Mouse (Mus musculus) telencephalon, adult 2 months (tissue): ENCODE data around the gene Gm19410.

ENCODE experiments used
- DNase-seq: peaks from one replicate; pipeline ENCODE4 v3.0.0-alpha.2; 2011; ENCODE audit warnings: low read depth, low spot score

Gm19410 gene

DNA sequence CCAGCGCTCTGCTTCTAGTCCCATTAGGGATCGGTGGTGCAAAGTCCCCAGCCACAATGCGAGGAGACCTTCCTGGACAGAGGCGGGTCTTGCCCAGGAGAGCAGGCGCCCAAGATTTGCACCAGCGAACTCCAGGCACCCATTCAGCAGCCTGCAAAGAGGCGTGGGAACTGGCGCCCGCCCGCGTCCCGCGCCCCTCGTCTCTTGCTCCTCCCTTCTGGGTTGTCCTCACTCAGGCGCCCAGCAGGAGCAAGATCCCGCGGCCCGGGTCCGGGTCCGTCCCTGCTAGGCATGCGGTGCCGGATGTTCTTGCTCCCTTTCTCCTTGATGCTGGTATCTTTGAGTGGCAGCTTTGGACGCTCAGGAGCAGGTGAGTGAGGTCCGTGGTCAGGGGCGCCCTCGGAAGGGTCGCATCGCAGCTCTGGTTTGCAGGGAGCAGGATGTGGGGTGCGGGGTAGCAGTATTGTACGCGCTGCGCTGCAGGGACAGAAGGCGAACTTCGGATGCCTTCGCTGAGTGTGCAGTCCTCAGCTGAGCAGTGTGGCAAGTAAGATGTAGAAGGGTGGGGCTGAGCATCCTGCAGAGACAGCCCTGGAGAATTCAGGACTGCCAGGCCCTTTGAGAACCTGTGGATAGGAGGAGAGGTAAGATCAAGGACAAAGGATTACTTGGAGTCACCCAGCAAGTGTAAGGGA is at the start of gene Gm19410:
TSS of gene Gm19410 (plus strand) at position 292 of the 695 bp plus-strand sequence.
- DNase-seq: no peak

DNA sequence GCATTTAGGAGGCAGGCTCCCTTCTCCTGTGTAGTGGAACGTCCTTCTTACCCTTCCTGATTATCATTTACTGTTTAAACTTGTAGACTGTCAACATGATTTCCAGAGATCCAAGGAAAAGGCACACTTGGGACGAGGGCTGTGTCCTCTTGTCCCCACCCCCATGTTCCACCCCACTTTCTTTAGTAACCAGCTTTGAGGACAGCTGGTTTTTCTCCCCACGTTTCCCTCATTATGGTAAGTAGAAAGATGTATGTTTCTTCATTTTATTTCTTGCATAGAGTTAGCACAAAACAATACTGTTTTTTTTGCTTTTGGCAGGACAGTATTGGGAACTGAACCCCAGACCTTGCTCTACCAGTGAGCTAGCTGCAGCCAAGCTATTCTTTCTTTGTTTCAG is 34.8 kb upstream of the Gm19410 start:
- DNase-seq: no peak

DNA sequence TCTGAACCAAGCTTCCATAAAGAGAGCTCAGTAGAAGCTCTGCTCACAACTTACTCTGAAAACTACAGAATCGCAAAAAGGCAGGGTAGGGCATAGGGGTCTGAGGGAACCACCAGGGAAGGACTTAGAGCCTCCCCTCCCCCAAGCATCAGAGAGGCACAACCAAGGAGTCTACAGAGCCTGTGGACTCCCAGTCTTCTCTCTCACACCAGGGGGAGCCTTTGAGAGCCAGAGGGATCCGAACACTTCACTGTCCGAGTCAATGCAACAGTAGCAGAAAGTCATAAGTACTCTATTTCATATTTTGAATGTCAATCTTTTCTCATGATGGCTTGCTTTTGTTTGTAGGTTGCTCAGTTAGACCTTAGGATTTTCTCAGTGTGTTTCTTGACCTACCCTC is 30.2 kb upstream of the Gm19410 start:
- no peak for DNase-seq

DNA sequence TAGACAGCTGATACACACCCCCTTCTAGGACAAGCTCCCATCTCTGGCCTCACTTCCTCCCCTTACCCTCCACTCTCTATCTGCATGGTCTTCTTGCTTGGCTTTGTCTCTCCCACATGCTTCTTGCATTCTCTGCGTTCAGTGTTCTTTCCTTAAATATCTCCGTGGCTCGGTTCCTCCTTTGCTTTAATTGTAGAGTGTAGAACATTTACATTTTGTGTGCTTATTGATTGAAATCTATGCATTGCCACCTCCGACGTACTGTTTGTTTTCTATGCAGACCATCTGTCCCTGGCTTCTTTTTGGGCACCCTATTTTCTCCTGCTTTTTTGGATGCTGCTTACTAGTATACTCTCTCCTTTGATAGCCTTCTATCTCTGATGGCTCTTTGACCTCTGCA is 9.4 kb upstream of the Gm19410 start:
- no peak for DNase-seq

- DNase-seq: no peak
Measured at GRCm38 (mm10) chr8:35765020-35765419, 570 bp upstream of the Gm19410 start.

DNA sequence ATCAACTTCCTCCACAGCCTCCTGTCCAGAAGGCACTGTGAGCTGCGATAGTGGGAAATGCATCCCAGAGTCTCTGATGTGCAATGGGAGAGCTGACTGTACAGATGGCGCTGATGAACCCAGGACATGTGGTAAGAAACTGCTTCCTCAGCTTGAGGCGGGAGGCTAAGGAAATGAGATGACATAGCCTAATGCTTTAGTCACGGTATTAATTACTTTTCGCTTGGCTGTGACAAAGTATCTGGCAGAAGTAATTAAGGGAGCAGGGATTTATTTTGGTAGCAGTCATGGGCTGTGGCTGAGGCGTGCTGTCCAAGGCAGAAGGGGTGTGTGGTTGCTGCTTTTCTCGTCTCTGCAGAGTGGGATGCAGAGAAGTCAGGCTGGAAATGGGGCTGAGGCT is 7.9 kb downstream of the Gm19410 start:
- DNase-seq: no peak
